Mouse (Mus musculus): Measurements from ENCODE around the gene Plcg2. TPM values are rescaled to one million over a fixed set of nuclear protein-coding genes. Genes with fewer than 3 reads are reported as not detected.

Gene Plcg2
- polyA plus RNA-seq, 1 experiment from 2014 or later = 7.2 TPM

GRCm38 (mm10) chr8:117470342-117470781, 27.7 kb upstream of the Plcg2 start:
- peak; percentile 58; the same call in 1 of the 2 replicates for ATAC-seq (ENCODE audit: extremely low read depth, insufficient number of reproducible peaks, low FRiP score, low TSS enrichment)
- H3K36me3 ChIP-seq = no peaks in the 10 kb centered on the region
- WGBS = 3% methylated on average over 8 of the region's 14 CpGs
- peaks cover 16% of the 10 kb centered on the region for H3K4me1 ChIP-seq
- H3K9ac ChIP-seq = peak overlapping the region; percentile 29
- peak overlapping the region; percentile 43; the same call in 1 of the 2 replicates for H3K27ac ChIP-seq (replicated peaks)
- H3K9me3 ChIP-seq = no peaks in the 10 kb centered on the region
- no peaks in the 10 kb centered on the region for H3K27me3 ChIP-seq (replicated peaks)
- peak overlapping the region; percentile 41 for H3K4me3 ChIP-seq
- peak overlapping the region; percentile 61 for H3K4me2 ChIP-seq

GRCm38 (mm10) chr8:117471174-117471573, 26.9 kb upstream of the Plcg2 start:
- no peaks in the 10 kb centered on the region for H3K9me3 ChIP-seq
- H3K4me3 ChIP-seq = no peak overlapping the region
- WGBS = 16% methylated on average over 3 of the region's 3 CpGs
- H3K27me3 ChIP-seq (replicated peaks) = no peaks in the 10 kb centered on the region
- H3K9ac ChIP-seq = no peak overlapping the region
- H3K4me1 ChIP-seq = peaks cover 16% of the 10 kb centered on the region
- H3K4me2 ChIP-seq = no peak overlapping the region
- no peak for ATAC-seq (ENCODE audit: extremely low read depth, insufficient number of reproducible peaks, low FRiP score, low TSS enrichment)
- H3K27ac ChIP-seq (replicated peaks) = no peak overlapping the region
- H3K36me3 ChIP-seq = no peaks in the 10 kb centered on the region

GRCm38 (mm10) chr8:117471655-117472054, 26.4 kb upstream of the Plcg2 start:
- Histone ChIP-seq H3K4me2 (no peak overlapping the region), H3K27me3 (replicated peaks) (no peaks in the 10 kb centered on the region), H3K9ac (no peak overlapping the region), H3K4me3 (no peak overlapping the region), H3K9me3 (no peaks in the 10 kb centered on the region), H3K4me1 (peaks cover 16% of the 10 kb centered on the region), H3K36me3 (no peaks in the 10 kb centered on the region), H3K27ac (replicated peaks) (no peak overlapping the region)
- 70% methylated on average over 9 of the region's 9 CpGs for WGBS
- ATAC-seq (ENCODE audit: extremely low read depth, insufficient number of reproducible peaks, low FRiP score, low TSS enrichment) = no peak

GRCm38 (mm10) chr8:117472332-117472731, 25.8 kb upstream of the Plcg2 start:
- H3K4me2 ChIP-seq = no peak overlapping the region
- peaks cover 16% of the 10 kb centered on the region for H3K4me1 ChIP-seq
- WGBS = 83% methylated on average over 4 of the region's 4 CpGs
- H3K9me3 ChIP-seq = no peaks in the 10 kb centered on the region
- H3K36me3 ChIP-seq = no peaks in the 10 kb centered on the region
- no peak overlapping the region for H3K27ac ChIP-seq (replicated peaks)
- H3K9ac ChIP-seq = no peak overlapping the region
- ATAC-seq (ENCODE audit: extremely low read depth, insufficient number of reproducible peaks, low FRiP score, low TSS enrichment) = no peak
- no peaks in the 10 kb centered on the region for H3K27me3 ChIP-seq (replicated peaks)
- H3K4me3 ChIP-seq = no peak overlapping the region

- ATAC-seq (ENCODE audit: extremely low read depth, insufficient number of reproducible peaks, low FRiP score, low TSS enrichment) = peak; percentile 30; the same call in 1 of the 2 replicates
- H3K9ac ChIP-seq = no peak overlapping the region
These were observed 23.1 kb upstream of the Plcg2 start for GRCm38 (mm10) chr8:117474944-117475343.

GRCm38 (mm10) chr8:117475819-117476218, 22.3 kb upstream of the Plcg2 start:
- no peak overlapping the region for H3K27ac ChIP-seq (replicated peaks)
- no peaks in the 10 kb centered on the region for H3K27me3 ChIP-seq (replicated peaks)
- no peak overlapping the region for H3K4me3 ChIP-seq
- peaks cover 7% of the 10 kb centered on the region; the same call in 1 of the 2 replicates for H3K9me3 ChIP-seq
- H3K9ac ChIP-seq = no peak overlapping the region
- no peaks in the 10 kb centered on the region for H3K36me3 ChIP-seq
- 69% methylated on average over 7 of the region's 7 CpGs for WGBS
- peaks cover 3% of the 10 kb centered on the region for H3K4me1 ChIP-seq
- H3K4me2 ChIP-seq = no peak overlapping the region
- ATAC-seq (ENCODE audit: extremely low read depth, insufficient number of reproducible peaks, low FRiP score, low TSS enrichment) = no peak

More at GRCm38 (mm10) chr8:117474944-117475343, 23.1 kb upstream of the Plcg2 start:
- H3K36me3 ChIP-seq = no peaks in the 10 kb centered on the region
- WGBS = 1% methylated on average over 5 of the region's 5 CpGs
- no peak overlapping the region for H3K27ac ChIP-seq (replicated peaks)
- H3K9me3 ChIP-seq = peaks cover 2% of the 10 kb centered on the region; the same call in 1 of the 2 replicates
- H3K4me3 ChIP-seq = no peak overlapping the region
- no peak overlapping the region for H3K4me2 ChIP-seq
- H3K27me3 ChIP-seq (replicated peaks) = no peaks in the 10 kb centered on the region
- H3K4me1 ChIP-seq = peaks cover 12% of the 10 kb centered on the region

GRCm38 (mm10) chr8:117478082-117478481, 20.0 kb upstream of the Plcg2 start:
- no peak for ATAC-seq (ENCODE audit: extremely low read depth, insufficient number of reproducible peaks, low FRiP score, low TSS enrichment)
- Histone ChIP-seq H3K4me2 (no peak overlapping the region), H3K27me3 (replicated peaks) (no peaks in the 10 kb centered on the region), H3K27ac (replicated peaks) (no peak overlapping the region), H3K36me3 (no peaks in the 10 kb centered on the region), H3K4me3 (no peak overlapping the region), H3K4me1 (no peaks in the 10 kb centered on the region), H3K9me3 (peaks cover 7% of the 10 kb centered on the region; the same call in 1 of the 2 replicates), H3K9ac (no peak overlapping the region)

GRCm38 (mm10) chr8:117479996-117480395, 18.1 kb upstream of the Plcg2 start:
- H3K9me3 ChIP-seq = peaks cover 7% of the 10 kb centered on the region; the same call in 1 of the 2 replicates
- no peak for ATAC-seq (ENCODE audit: extremely low read depth, insufficient number of reproducible peaks, low FRiP score, low TSS enrichment)

GRCm38 (mm10) chr8:117480516-117480915, 17.6 kb upstream of the Plcg2 start:
- ATAC-seq (ENCODE audit: extremely low read depth, insufficient number of reproducible peaks, low FRiP score, low TSS enrichment) = no peak
- 77% methylated on average over 5 of the region's 5 CpGs for WGBS
- no peak overlapping the region for H3K9ac ChIP-seq

More at GRCm38 (mm10) chr8:117479996-117480395, 18.1 kb upstream of the Plcg2 start:
- WGBS = 88% methylated on average over 9 of the region's 9 CpGs
- Histone ChIP-seq H3K36me3 (no peaks in the 10 kb centered on the region), H3K4me2 (no peak overlapping the region), H3K27ac (replicated peaks) (no peak overlapping the region), H3K4me3 (no peak overlapping the region), H3K9ac (no peak overlapping the region), H3K27me3 (replicated peaks) (no peaks in the 10 kb centered on the region), H3K4me1 (no peaks in the 10 kb centered on the region)

GRCm38 (mm10) chr8:117481830-117482229, 16.3 kb upstream of the Plcg2 start:
- no peak for ATAC-seq (ENCODE audit: extremely low read depth, insufficient number of reproducible peaks, low FRiP score, low TSS enrichment)

More at GRCm38 (mm10) chr8:117480516-117480915, 17.6 kb upstream of the Plcg2 start:
- H3K4me2 ChIP-seq = no peak overlapping the region
- no peaks in the 10 kb centered on the region for H3K27me3 ChIP-seq (replicated peaks)
- H3K36me3 ChIP-seq = no peaks in the 10 kb centered on the region
- H3K4me3 ChIP-seq = no peak overlapping the region
- H3K4me1 ChIP-seq = no peaks in the 10 kb centered on the region
- H3K9me3 ChIP-seq = peaks cover 7% of the 10 kb centered on the region; the same call in 1 of the 2 replicates
- H3K27ac ChIP-seq (replicated peaks) = no peak overlapping the region

GRCm38 (mm10) chr8:117484731-117485130, 13.4 kb upstream of the Plcg2 start:
- Histone ChIP-seq H3K27me3 (replicated peaks) (no peaks in the 10 kb centered on the region; the same call in none of the 2 replicates), H3K4me1 (no peaks in the 10 kb centered on the region), H3K27ac (replicated peaks) (no peak overlapping the region), H3K36me3 (no peaks in the 10 kb centered on the region), H3K4me2 (no peak overlapping the region), H3K9ac (no peak overlapping the region), H3K9me3 (peaks cover 7% of the 10 kb centered on the region; the same call in 1 of the 2 replicates), H3K4me3 (no peak overlapping the region)
- WGBS = 75% methylated on average over 8 of the region's 8 CpGs
- ATAC-seq (ENCODE audit: extremely low read depth, insufficient number of reproducible peaks, low FRiP score, low TSS enrichment) = no peak

More at GRCm38 (mm10) chr8:117481830-117482229, 16.3 kb upstream of the Plcg2 start:
- no peaks in the 10 kb centered on the region for H3K36me3 ChIP-seq
- no peaks in the 10 kb centered on the region; the same call in 1 of the 2 replicates for H3K27me3 ChIP-seq (replicated peaks)
- peaks cover 7% of the 10 kb centered on the region; the same call in 1 of the 2 replicates for H3K9me3 ChIP-seq
- 62% methylated on average over 5 of the region's 5 CpGs for WGBS
- no peak overlapping the region for H3K4me2 ChIP-seq
- no peak overlapping the region for H3K4me3 ChIP-seq
- no peak overlapping the region for H3K27ac ChIP-seq (replicated peaks)
- H3K9ac ChIP-seq = no peak overlapping the region
- no peaks in the 10 kb centered on the region for H3K4me1 ChIP-seq

- 78% methylated on average over 1 of the region's 1 CpGs for WGBS
- no peak overlapping the region for H3K4me2 ChIP-seq
These were observed 12.8 kb upstream of the Plcg2 start for GRCm38 (mm10) chr8:117485316-117485715.

More at GRCm38 (mm10) chr8:117485316-117485715, 12.8 kb upstream of the Plcg2 start:
- H3K9me3 ChIP-seq = peaks cover 1% of the 10 kb centered on the region; the same call in 1 of the 2 replicates
- no peaks in the 10 kb centered on the region for H3K36me3 ChIP-seq
- no peak overlapping the region for H3K9ac ChIP-seq
- no peak for ATAC-seq (ENCODE audit: extremely low read depth, insufficient number of reproducible peaks, low FRiP score, low TSS enrichment)
- no peaks in the 10 kb centered on the region for H3K4me1 ChIP-seq
- no peak overlapping the region for H3K4me3 ChIP-seq
- no peak overlapping the region for H3K27ac ChIP-seq (replicated peaks)
- no peaks in the 10 kb centered on the region; the same call in none of the 2 replicates for H3K27me3 ChIP-seq (replicated peaks)
